Mouse (Mus musculus): ENCODE results near the gene 1700019N19Rik. TPM values are rescaled to one million over a fixed set of nuclear protein-coding genes. Genes with fewer than 3 reads are reported as not detected.
A peak's percentile ranks its signal among the peaks of the same experiment; 100 is the strongest.

1700019N19Rik gene
- polyA plus RNA-seq, 1 experiment from 2014 or later: not detected

- TF ChIP-seq CTCF (IDR thresholded peaks at IDR 0.05; ENCODE audit: low read depth): no peak
- no peaks in the 10 kb centered on the region for H3K9me3 ChIP-seq (ENCODE audit: control insufficient read depth)
Observed at GRCm38 (mm10) chr19:58833639-58834180, 39.4 kb upstream of the 1700019N19Rik start.

GRCm38 (mm10) chr19:58832988-58833387 lies 38.7 kb upstream of the 1700019N19Rik start:
- H3K27me3 ChIP-seq (replicated peaks; ENCODE audit: control insufficient read depth, insufficient read depth, low read length): no peaks in the 10 kb centered on the region
- H3K9ac ChIP-seq (ENCODE audit: low read depth, low read length): no peak overlapping the region
- no peak overlapping the region for H3K27ac ChIP-seq (ENCODE audit: low read depth, low read length)
- no peak for TF ChIP-seq CTCF (IDR thresholded peaks at IDR 0.05; ENCODE audit: low read depth)
- no peaks in the 10 kb centered on the region for H3K9me3 ChIP-seq (ENCODE audit: control insufficient read depth)
- H3K4me3 ChIP-seq (ENCODE audit: low read depth, low read length): no peak overlapping the region
- ATAC-seq: no peak
- H3K4me1 ChIP-seq (replicated peaks; ENCODE audit: control insufficient read depth, insufficient read depth, low read length): no peaks in the 10 kb centered on the region
- H3K4me2 ChIP-seq (replicated peaks; ENCODE audit: low read depth): no peak overlapping the region
- no peaks in the 10 kb centered on the region for H3K36me3 ChIP-seq (ENCODE audit: control insufficient read depth, insufficient read depth)
- WGBS: 75% methylated on average over 2 of the region's 2 CpGs

More at GRCm38 (mm10) chr19:58833639-58834180, 39.4 kb upstream of the 1700019N19Rik start:
- no peaks in the 10 kb centered on the region for H3K4me1 ChIP-seq (replicated peaks; ENCODE audit: control insufficient read depth, insufficient read depth, low read length)
- H3K4me2 ChIP-seq (replicated peaks; ENCODE audit: low read depth): no peak overlapping the region
- WGBS: 55% methylated on average over 13 of the region's 13 CpGs
- no peak overlapping the region for H3K9ac ChIP-seq (ENCODE audit: low read depth, low read length)
- no peaks in the 10 kb centered on the region for H3K27me3 ChIP-seq (replicated peaks; ENCODE audit: control insufficient read depth, insufficient read depth, low read length)
- no peak overlapping the region for H3K4me3 ChIP-seq (ENCODE audit: low read depth, low read length)
- H3K36me3 ChIP-seq (ENCODE audit: control insufficient read depth, insufficient read depth): no peaks in the 10 kb centered on the region
- ATAC-seq: no peak
- H3K27ac ChIP-seq (ENCODE audit: low read depth, low read length): no peak overlapping the region

GRCm38 (mm10) chr19:58831280-58831922 lies 37.1 kb upstream of the 1700019N19Rik start:
- WGBS: 84% methylated on average over 9 of the region's 9 CpGs
- TF ChIP-seq CTCF (IDR thresholded peaks at IDR 0.05; ENCODE audit: low read depth): no peak

GRCm38 (mm10) chr19:58830182-58830581 lies 35.9 kb upstream of the 1700019N19Rik start:
- TF ChIP-seq CTCF (IDR thresholded peaks at IDR 0.05; ENCODE audit: low read depth): no peak
- 87% methylated on average over 7 of the region's 7 CpGs for WGBS

More at GRCm38 (mm10) chr19:58831280-58831922, 37.1 kb upstream of the 1700019N19Rik start:
- no peak for ATAC-seq
- no peak overlapping the region for H3K4me2 ChIP-seq (replicated peaks; ENCODE audit: low read depth)
- H3K27me3 ChIP-seq (replicated peaks; ENCODE audit: control insufficient read depth, insufficient read depth, low read length): no peaks in the 10 kb centered on the region
- H3K27ac ChIP-seq (ENCODE audit: low read depth, low read length): no peak overlapping the region
- H3K36me3 ChIP-seq (ENCODE audit: control insufficient read depth, insufficient read depth): no peaks in the 10 kb centered on the region
- H3K9me3 ChIP-seq (ENCODE audit: control insufficient read depth): no peaks in the 10 kb centered on the region
- no peaks in the 10 kb centered on the region for H3K4me1 ChIP-seq (replicated peaks; ENCODE audit: control insufficient read depth, insufficient read depth, low read length)
- no peak overlapping the region for H3K9ac ChIP-seq (ENCODE audit: low read depth, low read length)
- no peak overlapping the region for H3K4me3 ChIP-seq (ENCODE audit: low read depth, low read length)

GRCm38 (mm10) chr19:58829575-58829974 lies 35.3 kb upstream of the 1700019N19Rik start:
- no peak overlapping the region for H3K27ac ChIP-seq (ENCODE audit: low read depth, low read length)
- H3K4me3 ChIP-seq (ENCODE audit: low read depth, low read length): no peak overlapping the region
- no peaks in the 10 kb centered on the region for H3K27me3 ChIP-seq (replicated peaks; ENCODE audit: control insufficient read depth, insufficient read depth, low read length)
- no peaks in the 10 kb centered on the region for H3K9me3 ChIP-seq (ENCODE audit: control insufficient read depth)
- WGBS: 84% methylated on average over 5 of the region's 5 CpGs
- no peak for TF ChIP-seq CTCF (IDR thresholded peaks at IDR 0.05; ENCODE audit: low read depth)
- no peak overlapping the region for H3K9ac ChIP-seq (ENCODE audit: low read depth, low read length)
- no peak for ATAC-seq
- peaks cover 8% of the 10 kb centered on the region; the same call in 1 of the 2 replicates for H3K36me3 ChIP-seq (ENCODE audit: control insufficient read depth, insufficient read depth)
- no peak overlapping the region for H3K4me2 ChIP-seq (replicated peaks; ENCODE audit: low read depth)
- no peaks in the 10 kb centered on the region for H3K4me1 ChIP-seq (replicated peaks; ENCODE audit: control insufficient read depth, insufficient read depth, low read length)

More at GRCm38 (mm10) chr19:58830182-58830581, 35.9 kb upstream of the 1700019N19Rik start:
- Histone ChIP-seq H3K27me3 (replicated peaks; ENCODE audit: control insufficient read depth, insufficient read depth, low read length) (no peaks in the 10 kb centered on the region), H3K9me3 (ENCODE audit: control insufficient read depth) (no peaks in the 10 kb centered on the region), H3K4me1 (replicated peaks; ENCODE audit: control insufficient read depth, insufficient read depth, low read length) (no peaks in the 10 kb centered on the region), H3K36me3 (ENCODE audit: control insufficient read depth, insufficient read depth) (peaks cover 3% of the 10 kb centered on the region; the same call in 1 of the 2 replicates), H3K4me2 (replicated peaks; ENCODE audit: low read depth) (no peak overlapping the region), H3K27ac (ENCODE audit: low read depth, low read length) (no peak overlapping the region), H3K9ac (ENCODE audit: low read depth, low read length) (no peak overlapping the region), H3K4me3 (ENCODE audit: low read depth, low read length) (no peak overlapping the region)
- no peak for ATAC-seq

GRCm38 (mm10) chr19:58827656-58828055 lies 33.4 kb upstream of the 1700019N19Rik start:
- no peak for ATAC-seq
- peak; percentile 25; the same call in 1 of the 2 replicates for TF ChIP-seq CTCF (IDR thresholded peaks at IDR 0.05; ENCODE audit: low read depth)
- H3K36me3 ChIP-seq (ENCODE audit: control insufficient read depth, insufficient read depth): peaks cover 8% of the 10 kb centered on the region; the same call in 1 of the 2 replicates
- H3K4me2 ChIP-seq (replicated peaks; ENCODE audit: low read depth): no peak overlapping the region
- WGBS: 73% methylated on average over 7 of the region's 7 CpGs
- no peak overlapping the region for H3K9ac ChIP-seq (ENCODE audit: low read depth, low read length)
- H3K9me3 ChIP-seq (ENCODE audit: control insufficient read depth): no peaks in the 10 kb centered on the region
- no peaks in the 10 kb centered on the region for H3K27me3 ChIP-seq (replicated peaks; ENCODE audit: control insufficient read depth, insufficient read depth, low read length)
- no peaks in the 10 kb centered on the region for H3K4me1 ChIP-seq (replicated peaks; ENCODE audit: control insufficient read depth, insufficient read depth, low read length)
- no peak overlapping the region for H3K4me3 ChIP-seq (ENCODE audit: low read depth, low read length)
- H3K27ac ChIP-seq (ENCODE audit: low read depth, low read length): no peak overlapping the region

Measured in intestine, postnatal 0 days (tissue).